Mouse (Mus musculus): ENCODE measurements around the gene Olfr926.
"Not testable (repeated sequence)": the region's sequence is repeated elsewhere in the genome, so short reads cannot be mapped to it uniquely, and the experiment has no call there.

The Olfr926 gene

DNA sequence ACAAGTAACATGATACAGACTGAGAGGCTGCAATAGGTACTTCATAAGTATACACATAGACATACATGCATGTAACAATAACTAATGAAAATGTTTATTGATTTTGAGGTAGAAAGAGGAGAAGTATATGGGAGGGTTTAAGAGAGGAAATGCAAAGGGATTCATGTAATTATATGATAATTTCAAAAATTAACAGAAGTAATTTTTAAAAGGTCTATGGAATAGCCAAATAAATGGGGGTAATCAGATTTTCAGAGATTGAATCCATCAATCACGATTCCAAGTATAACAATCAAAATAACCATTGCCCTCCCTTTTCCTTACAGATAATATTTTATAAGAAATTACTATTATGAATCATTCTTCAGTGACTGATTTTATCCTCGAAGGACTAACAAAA, at the start of gene Olfr926:
Gene Olfr926 (plus strand): TSS at position 301 of the 400 bp plus-strand sequence.
- TF ChIP-seq NANOG (IDR thresholded peaks at IDR 0.05; ENCODE audit: borderline replicate concordance, low read length) (no peak), CTCF (conservative IDR thresholded peaks at IDR 0.05; ENCODE audit: low read length) (no peak), POU5F1 (IDR thresholded peaks at IDR 0.05; ENCODE audit: borderline replicate concordance, low read length) (no peak)
- H3K4me3 ChIP-seq (replicated peaks; ENCODE audit: low read length): no peak within 1 kb of the TSS
- H3K9me3 ChIP-seq (ENCODE audit: low read length): peaks cover 27% of the 10 kb centered on the region

DNA sequence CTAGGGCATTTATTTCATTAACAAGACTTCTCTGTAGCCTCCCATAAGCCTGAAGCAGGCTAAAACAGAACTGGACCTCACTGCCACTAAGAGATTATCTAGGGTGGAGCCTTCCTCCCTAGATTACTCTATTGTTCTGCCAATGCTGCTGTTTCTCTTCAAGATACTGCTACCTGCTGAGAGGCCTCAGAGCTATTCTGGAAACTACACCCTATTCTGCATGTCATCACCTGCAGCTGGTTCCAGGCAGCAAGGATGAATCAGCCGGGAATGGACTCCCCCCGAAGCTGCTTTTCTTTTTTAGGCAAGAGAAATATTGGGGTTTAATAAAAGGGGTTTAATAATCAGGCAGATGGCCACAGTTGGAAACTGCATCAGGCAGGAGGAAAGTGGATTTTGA, 43.9 kb upstream of the Olfr926 start:
- H3K27me3 ChIP-seq (ENCODE audit: insufficient read depth, low read length): no peaks in the 10 kb centered on the region
- TF ChIP-seq POU5F1 (IDR thresholded peaks at IDR 0.05; ENCODE audit: borderline replicate concordance, low read length) (no peak), CTCF (conservative IDR thresholded peaks at IDR 0.05; ENCODE audit: low read length) (no peak), NANOG (IDR thresholded peaks at IDR 0.05; ENCODE audit: borderline replicate concordance, low read length) (peak; percentile 75)
- H3K4me1 ChIP-seq (replicated peaks; ENCODE audit: low read depth, low read length): peaks cover 7% of the 10 kb centered on the region
- peaks cover 9% of the 10 kb centered on the region; the same call in 1 of the 2 replicates for H3K9me3 ChIP-seq (ENCODE audit: low read length)
- no peak overlapping the region for H3K4me3 ChIP-seq (replicated peaks; ENCODE audit: low read length)
- H3K36me3 ChIP-seq (ENCODE audit: insufficient read depth, low read length): peaks cover 9% of the 10 kb centered on the region

More for the DNA sequence above, at the start of gene Olfr926:
- H3K36me3 ChIP-seq (ENCODE audit: insufficient read depth, low read length): peaks cover 11% of the 10 kb centered on the region
- H3K27me3 ChIP-seq (ENCODE audit: insufficient read depth, low read length): no peaks in the 10 kb centered on the region
- H3K4me1 ChIP-seq (replicated peaks; ENCODE audit: low read depth, low read length): peaks cover 37% of the 10 kb centered on the region

DNA sequence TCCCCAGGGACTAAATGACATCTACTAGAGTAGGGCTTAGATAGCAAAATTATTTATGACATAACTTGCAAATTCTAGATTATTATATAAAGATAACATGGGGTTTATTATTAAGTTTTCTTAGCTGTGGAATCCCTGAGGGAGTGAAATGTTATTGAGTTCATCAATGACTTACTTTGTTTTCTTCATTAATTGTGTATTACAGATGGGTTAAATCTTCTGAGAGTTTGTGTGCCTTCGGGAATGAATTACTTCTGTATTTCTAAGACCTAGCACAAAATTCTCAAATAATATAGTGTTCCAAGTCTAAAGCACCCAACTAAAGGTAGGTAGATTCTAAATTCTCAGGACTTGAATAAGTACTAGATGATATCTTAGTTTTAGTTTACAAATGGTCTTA, 32.8 kb upstream of the Olfr926 start, which contains the start of gene Olfr924:
Gene Olfr924 (plus strand): TSS at position 301 of the 400 bp plus-strand sequence.
- Histone ChIP-seq H3K4me3 (replicated peaks; ENCODE audit: low read length) (no peak within 1 kb of the TSS), H3K36me3 (ENCODE audit: insufficient read depth, low read length) (no peaks in the 10 kb centered on the region), H3K4me1 (replicated peaks; ENCODE audit: low read depth, low read length) (peaks cover 17% of the 10 kb centered on the region), H3K27me3 (ENCODE audit: insufficient read depth, low read length) (no peaks in the 10 kb centered on the region), H3K9me3 (ENCODE audit: low read length) (peaks cover 4% of the 10 kb centered on the region)
- no peak for TF ChIP-seq CTCF (conservative IDR thresholded peaks at IDR 0.05; ENCODE audit: low read length)
- no peak for TF ChIP-seq POU5F1 (IDR thresholded peaks at IDR 0.05; ENCODE audit: borderline replicate concordance, low read length)

DNA sequence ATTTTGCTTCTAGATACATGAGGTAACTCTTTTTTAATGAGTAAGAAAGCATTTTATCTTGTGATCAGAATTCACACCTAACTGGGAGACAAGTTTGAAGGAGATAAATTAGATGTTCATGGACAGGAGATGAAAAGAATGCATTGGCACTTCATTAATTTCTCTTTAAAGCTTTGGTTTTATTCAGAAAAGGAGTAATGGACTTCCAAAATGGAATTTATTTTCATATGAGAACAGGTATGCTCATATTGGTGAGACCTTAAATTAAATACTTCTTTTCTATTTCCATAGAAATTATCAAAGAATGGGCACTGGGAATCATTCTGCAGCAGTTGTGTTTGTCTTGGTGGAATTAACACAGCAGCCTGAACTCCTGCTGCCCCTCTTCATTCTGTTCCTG, 22.2 kb upstream of the Olfr926 start, which contains the start of gene Olfr26:
Gene Olfr26 (plus strand): TSS at position 301 of the 400 bp plus-strand sequence.
- Histone ChIP-seq H3K4me1 (replicated peaks; ENCODE audit: low read depth, low read length) (no peaks in the 10 kb centered on the region), H3K9me3 (ENCODE audit: low read length) (no peaks in the 10 kb centered on the region), H3K4me3 (replicated peaks; ENCODE audit: low read length) (no peak within 1 kb of the TSS), H3K27me3 (ENCODE audit: insufficient read depth, low read length) (no peaks in the 10 kb centered on the region), H3K36me3 (ENCODE audit: insufficient read depth, low read length) (no peaks in the 10 kb centered on the region)
- no peak for TF ChIP-seq CTCF (conservative IDR thresholded peaks at IDR 0.05; ENCODE audit: low read length)

DNA sequence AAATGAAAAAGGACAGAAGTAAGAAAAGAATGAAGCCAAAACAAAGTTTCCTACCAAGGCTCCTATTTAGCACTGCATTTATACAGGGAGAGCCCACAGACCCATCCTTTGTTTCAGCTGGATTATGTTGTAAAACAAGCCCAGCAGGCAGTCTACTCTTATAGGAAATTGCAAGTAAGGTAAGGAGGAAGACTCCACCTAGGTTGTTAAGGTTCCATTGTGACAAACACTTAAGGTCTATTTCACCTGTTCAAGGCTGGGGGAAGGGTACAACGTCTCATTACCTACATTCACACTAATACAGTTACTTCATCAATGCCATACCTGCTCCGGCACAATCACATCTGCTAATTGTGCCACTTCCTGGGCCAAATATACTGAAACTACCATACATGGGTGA, 2.0 kb upstream of the Olfr926 start:
- H3K4me3 ChIP-seq (replicated peaks; ENCODE audit: low read length): peak overlapping the region; percentile 39; the same call in 1 of the 2 replicates
- H3K36me3 ChIP-seq (ENCODE audit: insufficient read depth, low read length); H3K9me3 ChIP-seq (ENCODE audit: low read length); H3K27me3 ChIP-seq (ENCODE audit: insufficient read depth, low read length): not testable (repeated sequence)
- H3K4me1 ChIP-seq (replicated peaks; ENCODE audit: low read depth, low read length): peaks cover 37% of the 10 kb centered on the region
- peak; percentile 75; the same call in 1 of the 2 replicates for TF ChIP-seq NANOG (IDR thresholded peaks at IDR 0.05; ENCODE audit: borderline replicate concordance, low read length)

Measured in E14TG2a.4 (cell line).